Mouse (Mus musculus) ES-CJ7 (cell line): ENCODE results near the gene Gp1bb.

Experiments used
- DNase-seq: peaks from one replicate; pipeline ENCODE4 v3.0.0; 2011; ENCODE audit warnings: low read depth, low spot score

The Gp1bb gene

DNA sequence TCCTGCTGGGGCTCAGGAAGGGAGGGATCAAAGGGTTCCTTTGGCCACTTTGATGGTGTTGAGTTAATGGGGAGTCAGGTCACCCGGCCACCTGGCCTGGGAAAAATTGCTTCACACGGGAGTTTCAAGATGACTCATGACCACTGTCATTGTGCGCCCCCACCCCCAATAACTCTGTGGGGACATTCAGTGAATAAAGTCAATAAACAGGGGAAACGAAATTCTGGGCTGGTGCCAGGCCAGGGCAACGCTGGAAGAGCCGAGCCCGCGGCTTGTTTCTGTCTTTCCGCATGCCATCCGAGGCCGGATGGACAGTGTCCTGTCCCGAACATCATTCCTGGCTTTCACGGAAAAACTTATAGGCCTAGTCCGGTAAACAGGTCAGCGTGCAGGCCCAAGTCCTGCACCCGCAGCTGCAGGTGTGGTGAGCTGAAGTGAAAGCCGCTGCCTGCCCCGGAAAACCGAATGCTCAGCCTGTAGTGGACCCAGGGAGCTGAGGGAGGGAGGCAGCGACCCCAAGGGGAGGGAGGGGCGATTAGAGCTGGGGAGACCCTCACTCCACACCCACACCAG, 41.1 kb downstream of the Gp1bb start:
- DNase-seq: no peak

- no peak for DNase-seq
These were observed 41.8 kb downstream of the Gp1bb start for GRCm38 (mm10) chr16:18580389-18580788.

GRCm38 (mm10) chr16:18577599-18578160, 44.5 kb downstream of the Gp1bb start:
- peak; percentile 28 for DNase-seq

DNA sequence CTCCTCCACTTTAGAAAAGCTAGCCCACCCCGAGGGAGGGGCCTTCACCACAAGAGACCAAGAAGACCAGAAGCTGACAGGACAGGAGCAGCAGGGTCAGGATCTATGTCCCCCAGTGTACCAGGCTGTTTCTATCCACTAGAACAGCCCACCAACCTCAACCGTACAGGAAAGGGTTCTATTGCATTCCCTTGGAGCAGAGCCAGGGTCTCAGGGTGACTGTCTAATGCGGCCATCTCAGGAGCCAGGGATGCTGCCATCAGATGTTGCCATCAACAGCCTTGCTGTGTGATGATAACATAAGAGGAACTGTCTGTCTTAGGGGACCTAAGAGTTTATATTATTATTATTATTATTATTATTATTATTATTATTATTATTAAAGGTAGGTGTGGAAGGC, 45.1 kb downstream of the Gp1bb start:
- no peak for DNase-seq

DNA sequence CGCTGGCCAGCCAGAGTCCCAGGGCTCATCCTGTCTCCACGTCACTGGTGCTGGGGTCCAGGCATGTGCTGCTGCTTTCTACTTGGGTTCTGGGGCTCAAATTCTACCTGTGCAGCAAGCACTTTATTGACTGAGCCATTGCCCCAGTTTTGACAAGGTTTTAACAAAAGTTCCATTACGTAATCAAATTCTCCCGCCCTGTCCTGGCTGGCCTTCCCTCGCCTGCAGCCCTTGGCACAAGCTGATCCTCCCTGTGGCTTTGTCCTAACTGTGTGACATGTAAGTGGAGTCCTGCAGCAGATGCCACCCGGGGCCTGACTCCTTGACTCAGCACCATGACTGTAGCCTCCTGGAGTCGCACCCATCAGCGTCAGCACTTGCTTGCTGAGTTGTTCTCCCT, 48.0 kb downstream of the Gp1bb start:
- no peak for DNase-seq
